Mouse (Mus musculus) liver, adult 2 months (tissue): ENCODE measurements around the gene Asic3.

ENCODE experiments used
- CTCF ChIP-seq: fragments of 200-500 bp; IDR thresholded peaks from 2 replicates; pipeline ENCODE4 v1.5.1; 2011; ENCODE audit warnings: low read depth, low read length, control low read depth
- POLR2A ChIP-seq: fragments of 200-500 bp; IDR thresholded peaks from 2 replicates; pipeline ENCODE4 v1.6.1; 2011; ENCODE audit warnings: low read length, control low read depth; ENCODE audit not compliant: insufficient read depth; ENCODE audit errors: extremely low read depth

- TF ChIP-seq CTCF (no peak), POLR2A (no peak)
Measured at GRCm38 (mm10) chr5:24392724-24393123, 20.5 kb upstream of the Asic3 start.
